Mouse (Mus musculus): ENCODE results near the gene Gak.

Gene Gak

GRCm38 (mm10) chr5:108599923-108600322, 29.6 kb downstream of the Gak start:
- no peak for DNase-seq (ENCODE audit: low spot score)

GRCm38 (mm10) chr5:108581361-108581891, 48.1 kb downstream of the Gak start:
- DNase-seq (ENCODE audit: low spot score), result no peak

- no peak for DNase-seq (ENCODE audit: low spot score)
These were observed 56.5 kb downstream of the Gak start for GRCm38 (mm10) chr5:108573054-108573453.

GRCm38 (mm10) chr5:108570991-108571390, 58.6 kb downstream of the Gak start:
- DNase-seq (ENCODE audit: low spot score), result no peak

- DNase-seq (ENCODE audit: low spot score), result no peak
These were observed 62.5 kb downstream of the Gak start for GRCm38 (mm10) chr5:108567104-108567503.

GRCm38 (mm10) chr5:108566523-108566922, 63.0 kb downstream of the Gak start:
- DNase-seq (ENCODE audit: low spot score), result no peak

- DNase-seq (ENCODE audit: low spot score), result no peak
These were observed 64.2 kb downstream of the Gak start for GRCm38 (mm10) chr5:108565381-108565780.

GRCm38 (mm10) chr5:108564346-108564745, 65.2 kb downstream of the Gak start:
- DNase-seq (ENCODE audit: low spot score), result no peak

- no peak for DNase-seq (ENCODE audit: low spot score)
These were observed 67.1 kb downstream of the Gak start for GRCm38 (mm10) chr5:108562483-108562882.

- no peak for DNase-seq (ENCODE audit: low spot score)
These were observed 72.6 kb downstream of the Gak start for GRCm38 (mm10) chr5:108556986-108557385.

- DNase-seq (ENCODE audit: low spot score), result no peak
These were observed 75.5 kb downstream of the Gak start for GRCm38 (mm10) chr5:108554041-108554440.

- no peak for DNase-seq (ENCODE audit: low spot score)
These were observed 79.4 kb downstream of the Gak start for GRCm38 (mm10) chr5:108550207-108550594.

- peak; percentile 37 for DNase-seq (ENCODE audit: low spot score)
These were observed 79.9 kb downstream of the Gak start, which contains the start of gene Cplx1 for GRCm38 (mm10) chr5:108549489-108550206. Cplx1 (minus strand) TSS chr5:108550024.

- no peak for DNase-seq (ENCODE audit: low spot score)
These were observed 80.4 kb downstream of the Gak start for GRCm38 (mm10) chr5:108549137-108549488.

GRCm38 (mm10) chr5:108547636-108548035, 81.9 kb downstream of the Gak start:
- DNase-seq (ENCODE audit: low spot score), result no peak

GRCm38 (mm10) chr5:108543516-108544291, 85.9 kb downstream of the Gak start:
- DNase-seq (ENCODE audit: low spot score), result no peak

- no peak for DNase-seq (ENCODE audit: low spot score)
These were observed 95.4 kb downstream of the Gak start for GRCm38 (mm10) chr5:108534188-108534587.

- no peak for DNase-seq (ENCODE audit: low spot score)
These were observed 107.0 kb downstream of the Gak start for GRCm38 (mm10) chr5:108522597-108522996.

- DNase-seq (ENCODE audit: low spot score), result no peak
These were observed 107.7 kb downstream of the Gak start for GRCm38 (mm10) chr5:108521896-108522295.

GRCm38 (mm10) chr5:108521016-108521415, 108.5 kb downstream of the Gak start:
- no peak for DNase-seq (ENCODE audit: low spot score)

GRCm38 (mm10) chr5:108520153-108520552, 109.4 kb downstream of the Gak start:
- no peak for DNase-seq (ENCODE audit: low spot score)

Measured in urinary bladder, postnatal 25 days (tissue).